Mouse (Mus musculus): Measurements from ENCODE around the gene Chd4. TPM values are rescaled to one million over a fixed set of nuclear protein-coding genes. Genes with fewer than 3 reads are reported as not detected.

Gene Chd4
- total and polyA plus RNA-seq, 3 experiments: 93.0 to 232 (median 173) TPM

- no peak for TF ChIP-seq MYC (IDR thresholded peaks at IDR 0.05; ENCODE audit: low read depth, low read length)
Observed at GRCm38 (mm10) chr6:125071896-125072279, 23.9 kb upstream of the Chd4 start (continued).

- peaks cover 0 to 9% of the 10 kb centered on the region in 2 experiments; a peak in 2 of 4 replicates for H3K36me3 ChIP-seq (ENCODE audit: control insufficient read depth in 1 of 2, insufficient read depth in 2 of 2, low read length in 2 of 2)
- no peak for DNase-seq (ENCODE audit: low read depth, low spot score)
- H3K27me3 ChIP-seq (ENCODE audit: control insufficient read depth in 1 of 2, insufficient read depth in 2 of 2, low read length in 2 of 2): no peaks in the 10 kb centered on the region
- H3K4me3 ChIP-seq (ENCODE audit: control insufficient read depth in 1 of 2, insufficient read depth in 1 of 2, low read depth in 2 of 2, low read length in 2 of 2): no peak overlapping the region
- no peaks in the 10 kb centered on the region for H3K9me3 ChIP-seq (replicated peaks; ENCODE audit: insufficient read depth, low read length)
- H3K9ac ChIP-seq (ENCODE audit: control insufficient read depth, low read depth, low read length, poor library complexity, severe bottlenecking): no peak overlapping the region
- no peaks in the 10 kb centered on the region for H3K79me2 ChIP-seq (ENCODE audit: control insufficient read depth, insufficient read depth, low read length, poor library complexity)
- TF ChIP-seq RAD21 (IDR thresholded peaks at IDR 0.05; ENCODE audit: low read depth, low read length) (no peak), ETS1 (IDR thresholded peaks at IDR 0.05; ENCODE audit: low read depth, low read length) (no peak), POLR2AphosphoS5 (IDR thresholded peaks at IDR 0.05; ENCODE audit: borderline replicate concordance, low read depth, low read length) (no peak), MYC (IDR thresholded peaks at IDR 0.05; ENCODE audit: low read depth, low read length) (no peak), TBP (IDR thresholded peaks at IDR 0.05; ENCODE audit: low read depth, low read length) (no peak), MAFK (IDR thresholded peaks at IDR 0.05; ENCODE audit: borderline replicate concordance, low read depth, low read length) (no peak), GABPA (IDR thresholded peaks at IDR 0.05; ENCODE audit: low read depth, low read length) (no peak), CHD1 (IDR thresholded peaks at IDR 0.05; ENCODE audit: low read depth, low read length) (no peak), BHLHE40 (IDR thresholded peaks at IDR 0.05; ENCODE audit: borderline replicate concordance, low read depth, low read length) (no peak), UBTF (IDR thresholded peaks at IDR 0.05; ENCODE audit: borderline replicate concordance, insufficient read depth, low read depth, low read length) (no peak), EP300 (IDR thresholded peaks at IDR 0.05; ENCODE audit: low read depth in 1 of 2, low read length in 2 of 2) (no peak)
- H3K4me1 ChIP-seq (ENCODE audit: control insufficient read depth in 1 of 2, insufficient read depth in 2 of 2, low read length in 2 of 2): peaks cover 7 to 15% of the 10 kb centered on the region in 2 experiments
- H3K27ac ChIP-seq (ENCODE audit: control insufficient read depth, low read depth, low read length): no peak overlapping the region
Observed at GRCm38 (mm10) chr6:125073825-125074224, 22.0 kb upstream of the Chd4 start.

DNA sequence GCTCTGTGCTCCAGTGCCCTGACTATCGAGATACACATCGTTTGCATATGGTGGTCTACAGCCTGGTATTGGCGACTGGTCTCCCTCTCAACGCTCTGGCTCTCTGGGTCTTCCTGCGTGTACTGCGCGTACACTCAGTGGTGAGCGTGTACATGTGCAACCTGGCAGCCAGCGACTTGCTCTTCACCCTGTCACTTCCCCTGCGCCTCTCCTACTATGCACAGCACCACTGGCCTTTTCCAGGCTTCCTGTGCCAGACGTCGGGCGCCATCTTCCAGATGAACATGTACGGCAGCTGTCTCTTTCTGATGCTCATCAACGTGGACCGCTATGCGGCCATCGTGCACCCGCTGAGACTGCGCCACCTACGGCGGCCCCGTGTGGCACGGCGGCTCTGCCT is 14.4 kb upstream of the Chd4 start:
- no peaks in the 10 kb centered on the region for H3K27me3 ChIP-seq (ENCODE audit: control insufficient read depth in 1 of 2, insufficient read depth in 2 of 2, low read length in 2 of 2)
- no peak overlapping the region for H3K27ac ChIP-seq (ENCODE audit: control insufficient read depth, low read depth, low read length)
- peaks cover 0 to 2% of the 10 kb centered on the region in 2 experiments; a peak in 1 of 4 replicates for H3K36me3 ChIP-seq (ENCODE audit: control insufficient read depth in 1 of 2, insufficient read depth in 2 of 2, low read length in 2 of 2)
- no peak overlapping the region for H3K4me3 ChIP-seq (ENCODE audit: control insufficient read depth in 1 of 2, insufficient read depth in 1 of 2, low read depth in 2 of 2, low read length in 2 of 2)
- no peaks in the 10 kb centered on the region for H3K4me1 ChIP-seq (ENCODE audit: control insufficient read depth in 1 of 2, insufficient read depth in 2 of 2, low read length in 2 of 2)
- no peaks in the 10 kb centered on the region for H3K79me2 ChIP-seq (ENCODE audit: control insufficient read depth, insufficient read depth, low read length, poor library complexity)
- H3K9ac ChIP-seq (ENCODE audit: control insufficient read depth, low read depth, low read length, poor library complexity, severe bottlenecking): no peak overlapping the region
- TF ChIP-seq ETS1 (IDR thresholded peaks at IDR 0.05; ENCODE audit: low read depth, low read length): no peak
- no peak for TF ChIP-seq POLR2AphosphoS5 (IDR thresholded peaks at IDR 0.05; ENCODE audit: borderline replicate concordance, low read depth, low read length)
- no peak for TF ChIP-seq MYC (IDR thresholded peaks at IDR 0.05; ENCODE audit: low read depth, low read length)
- no peak for DNase-seq (ENCODE audit: low read depth, low spot score)
- no peaks in the 10 kb centered on the region for H3K9me3 ChIP-seq (replicated peaks; ENCODE audit: insufficient read depth, low read length)
